ENCODE assay signal across 20 mouse cellular contexts in the genomic region with DNA sequence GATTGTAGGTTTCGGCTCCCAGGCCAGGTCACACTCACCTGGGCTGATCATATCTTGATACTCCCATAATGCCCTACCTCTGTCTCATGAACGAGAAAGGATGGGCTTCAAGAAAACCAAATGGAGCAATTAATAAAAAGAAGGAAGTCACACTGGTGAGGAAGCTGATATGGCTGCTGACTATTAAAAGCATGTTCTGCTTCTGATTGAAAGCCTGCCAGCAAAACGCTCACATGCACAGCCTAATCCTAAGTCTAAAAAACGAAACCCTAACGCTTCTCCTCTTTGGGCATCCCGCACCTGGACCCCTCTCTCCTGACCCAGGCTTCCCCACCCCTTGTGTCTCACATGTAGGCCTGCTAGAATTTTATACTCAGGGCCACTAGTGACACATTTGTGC.
"Had no signal": no experiment of that assay in that cellular context is flagged by ENCODE, and none has a peak within 500 bp of the region (broad histone marks: within the 10 kb centered on the region; RNA-seq: fewer than 3 reads in every experiment).

No protein-coding gene starts in this region.

- H3K4me3 ChIP-seq: left cerebral cortex, adult 2 months; lung, embryonic 15.5 days; midbrain, embryonic 12.5 days; midbrain, embryonic 15.5 days; myocyte; neural tube, embryonic 13.5 days; stomach, embryonic 15.5 days had no signal

- H3K27ac ChIP-seq: kidney, postnatal 0 days; left cerebral cortex, adult 2 months; liver, embryonic 14.5 days; lung, embryonic 15.5 days; midbrain, embryonic 12.5 days; midbrain, embryonic 15.5 days; neural tube, embryonic 13.5 days; stomach, embryonic 15.5 days had no signal

- H3K27me3 ChIP-seq: midbrain, embryonic 12.5 days; midbrain, embryonic 15.5 days; neural tube, embryonic 13.5 days; stomach, embryonic 15.5 days had no signal

- H3K36me3 ChIP-seq: lung, embryonic 15.5 days; midbrain, embryonic 12.5 days; midbrain, embryonic 15.5 days; neural tube, embryonic 13.5 days; stomach, embryonic 15.5 days had no signal

- DNase-seq: kidney, adult 2 months; kidney, postnatal 25 days; layer of hippocampus, postnatal 36 days; lung, adult 18-20 months; lung, postnatal 10 days; retina, postnatal 1 day; right cerebral cortex, postnatal 25 days; spleen, adult 18-20 months; thymus, adult 18-20 months; thymus, postnatal 36 days had no signal

- H3K9me3 ChIP-seq: lung, embryonic 15.5 days; midbrain, embryonic 12.5 days; midbrain, embryonic 15.5 days; neural tube, embryonic 13.5 days; stomach, embryonic 15.5 days had no signal

- ATAC-seq: midbrain, embryonic 15.5 days had no signal

- H3K4me2 ChIP-seq: liver, embryonic 11.5 days; lung, embryonic 15.5 days; midbrain, embryonic 12.5 days; midbrain, embryonic 15.5 days; neural tube, embryonic 13.5 days; stomach, embryonic 15.5 days had no signal

- H3K4me1 ChIP-seq: lung, embryonic 15.5 days; midbrain, embryonic 12.5 days; midbrain, embryonic 15.5 days; neural tube, embryonic 13.5 days; stomach, embryonic 15.5 days had no signal

- H3K9ac ChIP-seq: liver, embryonic 14.5 days; lung, embryonic 15.5 days; midbrain, embryonic 12.5 days; midbrain, embryonic 15.5 days; neural tube, embryonic 13.5 days; stomach, embryonic 15.5 days had no signal
